Comparison of ENCODE assay signal across 8 mouse cellular contexts in the genomic region with DNA sequence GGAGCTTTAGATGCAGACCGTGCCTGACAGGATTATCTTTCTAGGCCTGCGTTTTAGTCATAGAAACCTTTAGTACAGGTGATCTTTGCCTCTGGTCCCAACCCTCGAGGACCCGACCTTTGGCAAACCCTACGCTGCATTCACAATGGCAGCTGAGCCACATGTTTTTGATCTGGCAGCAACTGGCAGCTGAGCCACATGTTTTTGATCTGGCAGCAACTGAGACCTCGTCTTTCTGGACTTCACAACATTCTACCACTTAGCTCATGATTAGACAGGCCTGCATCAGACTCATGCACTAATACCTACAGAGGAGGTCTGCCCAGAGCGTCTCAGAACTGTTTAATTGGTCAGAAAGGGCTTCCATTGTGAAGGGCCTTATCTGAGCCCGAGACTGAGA. TPM values are rescaled to one million over a fixed set of nuclear protein-coding genes. Genes with fewer than 3 reads are reported as not detected.
DNase-seq lines count a peak whose midpoint lies in the region; ATAC-seq and TF ChIP-seq lines count a peak whose summit lies in the region.
"Had no signal": no experiment of that assay in that cellular context is flagged by ENCODE, and none has a peak within 500 bp of the region (broad histone marks: within the 10 kb centered on the region; RNA-seq: fewer than 3 reads in every experiment).

No protein-coding gene starts in this region.

- no peak for TF ChIP-seq POLR2A in bone marrow, adult 2 months (IDR thresholded peaks at IDR 0.05; ENCODE audit: borderline replicate concordance, control insufficient read depth, low read depth, low read length)

- peaks cover 3 to 28% of the 10 kb centered on the region in 2 experiments; a peak in 2 of 4 replicates for H3K4me1 ChIP-seq in ES-E14 (ENCODE audit: control insufficient read depth in 2 of 2, insufficient read depth in 2 of 2, low read length in 2 of 2, poor library complexity in 1 of 2)
- H3K4me1 ChIP-seq in bone marrow, adult 2 months (ENCODE audit: control insufficient read depth, insufficient read depth, low read length), result no peaks in the 10 kb centered on the region; the same call in 1 of the 2 replicates
- H3K4me1 ChIP-seq in heart, postnatal 0 days (ENCODE audit: control insufficient read depth, insufficient read depth), result peaks cover 21% of the 10 kb centered on the region
- H3K4me1 ChIP-seq in liver, embryonic 14.5 days (replicated peaks; ENCODE audit: control insufficient read depth in 2 of 2, insufficient read depth in 2 of 2, low read length in 1 of 2), result peaks cover 14 to 25% of the 10 kb centered on the region in 2 experiments

- DNase-seq in ES-E14 (ENCODE audit: low read depth, low spot score), result no peak
- DNase-seq in heart, postnatal 0 days (ENCODE audit: low spot score), result no peak
- DNase-seq in liver, embryonic 14.5 days (ENCODE audit: low read depth in 3 of 3, low spot score in 3 of 3), result no peak
- DNase-seq in thymus, postnatal 4 days, result peak; percentile 54
- no peak for DNase-seq in cerebellum, adult 11 months
- no peak for DNase-seq in testis, postnatal 10 days (ENCODE audit: low spot score)

- H3K9me3 ChIP-seq in ES-E14 (ENCODE audit: control insufficient read depth, insufficient read depth, low read depth, low read length), result no peaks in the 10 kb centered on the region
- H3K9me3 ChIP-seq in heart, postnatal 0 days (replicated peaks; ENCODE audit: control insufficient read depth, low read length), result no peaks in the 10 kb centered on the region
- no peaks in the 10 kb centered on the region for H3K9me3 ChIP-seq in liver, embryonic 14.5 days (ENCODE audit: control insufficient read depth, low read length)

- no peak for TF ChIP-seq EP300 in heart, postnatal 0 days (IDR thresholded peaks at IDR 0.05; ENCODE audit: low read depth)
- no peak for TF ChIP-seq EP300 in liver, embryonic 14.5 days (IDR thresholded peaks at IDR 0.05; ENCODE audit: low read depth)

- 14% methylated on average over 8 of the region's 8 CpGs for WGBS in bone marrow, adult 2 months
- 36% methylated on average over 8 of the region's 8 CpGs for WGBS in heart, postnatal 0 days
- 29% methylated on average over 8 of the region's 8 CpGs for WGBS in liver, embryonic 14.5 days (ENCODE audit: insufficient replicate concordance)

- H3K4me2 ChIP-seq in heart, postnatal 0 days (ENCODE audit: low read depth, low read length), result peak overlapping the region; percentile 68
- peak overlapping the region; percentile 91 for H3K4me2 ChIP-seq in liver, embryonic 14.5 days (ENCODE audit: low read depth)

- TF ChIP-seq CTCF in bone marrow, adult 2 months (IDR thresholded peaks at IDR 0.05; ENCODE audit: control insufficient read depth, insufficient read depth, low read length), result no peak
- no peak for TF ChIP-seq CTCF in heart, postnatal 0 days (IDR thresholded peaks at IDR 0.05; ENCODE audit: low read depth)
- TF ChIP-seq CTCF in liver, embryonic 14.5 days (IDR thresholded peaks at IDR 0.05; ENCODE audit: low read depth), result no peak

- peak overlapping the region; percentile 53 for H3K9ac ChIP-seq in ES-E14 (ENCODE audit: insufficient read depth, low read depth, low read length, poor library complexity, severe bottlenecking)
- H3K9ac ChIP-seq in heart, postnatal 0 days (replicated peaks; ENCODE audit: low read depth, low read length), result peak overlapping the region; percentile 30
- H3K9ac ChIP-seq in liver, embryonic 14.5 days (replicated peaks), result peak overlapping the region; percentile 98

- no peaks in the 10 kb centered on the region for H3K27me3 ChIP-seq in heart, postnatal 0 days (ENCODE audit: control insufficient read depth, insufficient read depth, low read length)
- no peaks in the 10 kb centered on the region for H3K27me3 ChIP-seq in liver, embryonic 14.5 days (ENCODE audit: control insufficient read depth, insufficient read depth, low read length)

- peak; percentile 10 for ATAC-seq in heart, postnatal 0 days (ENCODE audit: insufficient read depth, low read depth)
- ATAC-seq in liver, embryonic 14.5 days (ENCODE audit: insufficient read depth), result no peak

- H3K27ac ChIP-seq in ES-E14 (ENCODE audit: insufficient read depth, low read depth, low read length, poor library complexity, severe bottlenecking), result peak overlapping the region; percentile 67
- H3K27ac ChIP-seq in bone marrow, adult 2 months (ENCODE audit: control insufficient read depth, insufficient read depth, low read depth, low read length, poor library complexity), result peak overlapping the region; percentile 92
- peak overlapping the region; percentile 80 for H3K27ac ChIP-seq in heart, postnatal 0 days (ENCODE audit: low read depth)
- peak overlapping the region; percentile 56 for H3K27ac ChIP-seq in liver, embryonic 14.5 days

- H3K4me3 ChIP-seq in ES-E14 (ENCODE audit: insufficient read depth in 1 of 2, low read depth in 1 of 2, low read length in 2 of 2, poor library complexity in 1 of 2, severe bottlenecking in 1 of 2), result peak overlapping the region; percentile 74 to 94
- H3K4me3 ChIP-seq in bone marrow, adult 2 months (replicated peaks; ENCODE audit: control insufficient read depth, low read depth, low read length), result peak overlapping the region; percentile 82
- H3K4me3 ChIP-seq in heart, postnatal 0 days (ENCODE audit: low read depth, low read length), result peak overlapping the region; percentile 56
- peak overlapping the region; percentile 78 to 97 for H3K4me3 ChIP-seq in liver, embryonic 14.5 days (ENCODE audit: insufficient read depth in 1 of 2, low read depth in 2 of 2, low read length in 2 of 2)

- peaks cover 55% of the 10 kb centered on the region for H3K36me3 ChIP-seq in ES-E14 (ENCODE audit: control insufficient read depth, insufficient read depth, low read length, poor library complexity, severe bottlenecking)
- H3K36me3 ChIP-seq in heart, postnatal 0 days (replicated peaks; ENCODE audit: control insufficient read depth, insufficient read depth, low read length), result peaks cover 25% of the 10 kb centered on the region; the same call in 1 of the 2 replicates
- H3K36me3 ChIP-seq in liver, embryonic 14.5 days (replicated peaks; ENCODE audit: control insufficient read depth, insufficient read depth, low read depth), result peaks cover 62% of the 10 kb centered on the region

- in situ Hi-C loops in ES-E14 (cut with MboI; ENCODE audit: low sequenced_read_pairs in 2 of 2, unreplicated experiment in 2 of 2), result no loop called here

TF ChIP-seq in ES-E14, 5 proteins besides CTCF, POLR2A, EP300 and RAD21:
- no peak for TF ChIP-seq CHD2 (IDR thresholded peaks at IDR 0.05; ENCODE audit: low read depth, low read length)
- no peak for TF ChIP-seq ZNF384 (IDR thresholded peaks at IDR 0.05; ENCODE audit: low read depth, low read length)
- TF ChIP-seq HCFC1 (IDR thresholded peaks at IDR 0.05; ENCODE audit: borderline replicate concordance, insufficient read depth, low read length), result no peak
- no peak for TF ChIP-seq MAFK (IDR thresholded peaks at IDR 0.05; ENCODE audit: insufficient read depth, low read depth, low read length)
- no peak for TF ChIP-seq ZC3H11A (IDR thresholded peaks at IDR 0.05; ENCODE audit: borderline replicate concordance, low read depth, low read length)

RNA-seq across cellular contexts. Expression of a gene that starts 1.9 kb away (rescaled TPM):
- total RNA-seq in ES-E14 (2012; rRNA removed), result 46.9 and 52.7 TPM in 2 replicates
- polyA plus RNA-seq in bone marrow, adult 2 months (2011; ENCODE audit: insufficient read depth, insufficient read length, low replicate concordance, missing spikeins), result 557 and 572 TPM in 2 replicates
- 71.4 and 234 TPM in 2 replicates for total RNA-seq in heart, postnatal 0 days (2014; rRNA removed; ENCODE audit: low replicate concordance)
- 339 and 342 TPM in 2 replicates for polyA plus RNA-seq in heart, postnatal 0 days (2015; fragmentation: Nextera tagmentation; extraction: Ambion mirVana)
- 329 and 337 TPM in 2 replicates for polyA plus RNA-seq in liver, embryonic 14.5 days (2012; rRNA removed)
- polyA plus RNA-seq in liver, embryonic 14.5 days (2014; fragmentation: Nextera tagmentation; extraction: Ambion mirVana), result 556 and 628 TPM in 2 replicates

RNA-seq across cellular contexts. Expression of a gene that starts 19.7 kb away (rescaled TPM):
- 2.5 and 2.8 TPM in 2 replicates for total RNA-seq in ES-E14 (2012; rRNA removed)
- 3.4 and 4.5 TPM in 2 replicates for polyA plus RNA-seq in bone marrow, adult 2 months (2011; ENCODE audit: insufficient read depth, insufficient read length, low replicate concordance, missing spikeins)
- total RNA-seq in heart, postnatal 0 days (2014; rRNA removed; ENCODE audit: low replicate concordance), result not detected in 2 replicates
- polyA plus RNA-seq in heart, postnatal 0 days (2015; fragmentation: Nextera tagmentation; extraction: Ambion mirVana), result 0.07 and 0.52 TPM in 2 replicates
- 0.58 and 0.64 TPM in 2 replicates for polyA plus RNA-seq in liver, embryonic 14.5 days (2012; rRNA removed)
- 2.0 and 2.3 TPM in 2 replicates for polyA plus RNA-seq in liver, embryonic 14.5 days (2014; fragmentation: Nextera tagmentation; extraction: Ambion mirVana)

RNA-seq across cellular contexts. Expression of a gene that starts 22.3 kb away (rescaled TPM):
- total RNA-seq in ES-E14 (2012; rRNA removed), result not detected in 2 replicates
- polyA plus RNA-seq in bone marrow, adult 2 months (2011; ENCODE audit: insufficient read depth, insufficient read length, low replicate concordance, missing spikeins), result 0.77 TPM in 1 of 2 replicates, not detected in the other
- 0.12 and 15.6 TPM in 2 replicates for total RNA-seq in heart, postnatal 0 days (2014; rRNA removed; ENCODE audit: low replicate concordance)
- 17.6 and 23.3 TPM in 2 replicates for polyA plus RNA-seq in heart, postnatal 0 days (2015; fragmentation: Nextera tagmentation; extraction: Ambion mirVana)
- polyA plus RNA-seq in liver, embryonic 14.5 days (2012; rRNA removed), result 0.02 TPM in 1 of 2 replicates, not detected in the other
- not detected in 2 replicates for polyA plus RNA-seq in liver, embryonic 14.5 days (2014; fragmentation: Nextera tagmentation; extraction: Ambion mirVana)
- total RNA-seq: common myeloid progenitor, adult 5-6 weeks had no signal

RNA-seq across cellular contexts. Expression of a gene that starts 41.8 kb away (rescaled TPM):
- 11.3 and 14.6 TPM in 2 replicates for total RNA-seq in ES-E14 (2012; rRNA removed)
- polyA plus RNA-seq in bone marrow, adult 2 months (2011; ENCODE audit: insufficient read depth, insufficient read length, low replicate concordance, missing spikeins), result 3.5 and 7.4 TPM in 2 replicates
- 4.3 and 9.0 TPM in 2 replicates for total RNA-seq in heart, postnatal 0 days (2014; rRNA removed; ENCODE audit: low replicate concordance)
- 21.1 and 26.5 TPM in 2 replicates for polyA plus RNA-seq in heart, postnatal 0 days (2015; fragmentation: Nextera tagmentation; extraction: Ambion mirVana)
- 6.0 and 9.4 TPM in 2 replicates for polyA plus RNA-seq in liver, embryonic 14.5 days (2012; rRNA removed)
- 13.9 and 14.7 TPM in 2 replicates for polyA plus RNA-seq in liver, embryonic 14.5 days (2014; fragmentation: Nextera tagmentation; extraction: Ambion mirVana)

Comparison
In these comparisons a context has a peak if more than half of its experiments do, and no peak if none do; other contexts are left out.
1. H3K9ac ChIP-seq: peak in every context shown above with its lines; median percentile 98 in liver, embryonic 14.5 days; 53 in ES-E14; 30 in heart, postnatal 0 days.
2. RNA of a gene that starts 22.3 kb away (polyA plus RNA-seq): 17.6 to 23.3 TPM in heart, postnatal 0 days; 0.77 TPM in bone marrow, adult 2 months and 0.02 TPM in liver, embryonic 14.5 days; every median in the first group is over 10 times any median in the second.
3. Peak in every context shown above with its lines, with median percentiles within 50 percentile points of each other: H3K27ac ChIP-seq and H3K4me3 ChIP-seq.